Mouse (Mus musculus) lung, postnatal 0 days (tissue): ENCODE data around the gene Adat1.

Source experiments
- CTCF ChIP-seq: IDR thresholded peaks from 2 replicates; pipeline ENCODE4 v1.5.1; 2016; ENCODE audit warnings: antibody characterized with exemption, mild to moderate bottlenecking
- EP300 ChIP-seq: IDR thresholded peaks from 2 replicates; pipeline ENCODE4 v1.6.1; 2016; ENCODE audit warnings: antibody characterized with exemption, mild to moderate bottlenecking, control low read depth

DNA sequence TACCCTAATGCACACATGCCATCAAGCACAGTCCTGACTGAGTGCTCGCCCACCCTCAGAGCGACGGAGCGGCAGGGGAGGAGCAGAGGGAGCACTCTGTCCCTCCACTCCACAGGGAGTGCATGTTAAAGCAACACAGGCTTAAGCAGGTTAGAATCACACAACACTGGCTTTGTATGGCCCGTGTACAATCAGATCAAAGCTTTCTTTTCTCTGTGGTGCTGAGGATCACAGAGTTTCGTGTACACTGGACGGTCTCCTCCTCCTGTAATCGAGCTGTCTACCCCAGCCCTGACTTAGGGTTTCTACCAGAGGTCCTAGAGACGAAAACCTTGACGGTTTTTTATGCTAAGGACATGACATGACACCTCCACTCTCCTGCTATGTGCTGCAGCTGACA lies 23.6 kb downstream of the Adat1 start:
- TF ChIP-seq CTCF (no peak), EP300 (no peak)
